Mouse (Mus musculus) ES-E14 (cell line): ENCODE results near the gene Sipa1l3. TPM values are rescaled to one million over a fixed set of nuclear protein-coding genes. Genes with fewer than 3 reads are reported as not detected.

Source experiments
- DNase-seq: peaks from one replicate; pipeline ENCODE4 v3.0.0-alpha.2; 2013; ENCODE audit warnings: low read depth, low spot score
- H3K27ac ChIP-seq: 2 replicates; pipeline ENCODE4 v1.5.1; 2012; ENCODE audit warnings: low read depth, mild to moderate bottlenecking, low read length, moderate library complexity, mixed read lengths; ENCODE audit not compliant: poor library complexity, insufficient read depth, severe bottlenecking
- H3K36me3 ChIP-seq: 2 replicates; pipeline ENCODE4 v1.6.1; 2012; ENCODE audit warnings: mild to moderate bottlenecking, low read length, moderate library complexity, mixed read lengths; ENCODE audit not compliant: control insufficient read depth, poor library complexity, insufficient read depth, severe bottlenecking
- H3K4me1 ChIP-seq, 2 experiments: fragments of 150-350 bp in 1 of 2; sonication (generic) in 1 of 2; 2 replicates each; pipeline ENCODE4 v1.6.1; 2012; ENCODE audit warnings: low read length in 2 of 2, mild to moderate bottlenecking in 1 of 2, mixed read lengths in 1 of 2; ENCODE audit not compliant: control insufficient read depth in 2 of 2, insufficient read depth in 2 of 2, poor library complexity in 1 of 2
- H3K4me3 ChIP-seq, 2 experiments: fragments of 150-350 bp in 1 of 2; sonication (generic) in 1 of 2; 2 replicates each; pipeline ENCODE4 v1.5.1; 2012; ENCODE audit warnings: low read length in 2 of 2, low read depth in 1 of 2, mild to moderate bottlenecking in 1 of 2, mixed read lengths in 1 of 2; ENCODE audit not compliant: insufficient read depth in 1 of 2, poor library complexity in 1 of 2, severe bottlenecking in 1 of 2
- H3K9ac ChIP-seq: 2 replicates; pipeline ENCODE4 v1.6.1; 2012; ENCODE audit warnings: low read depth, mild to moderate bottlenecking, low read length, mixed read lengths; ENCODE audit not compliant: poor library complexity, insufficient read depth, severe bottlenecking
- H3K9me3 ChIP-seq: fragments of 150-350 bp; sonication (generic); 2 replicates; pipeline ENCODE4 v1.6.1; 2012; ENCODE audit warnings: low read depth, mild to moderate bottlenecking, low read length; ENCODE audit not compliant: control insufficient read depth, insufficient read depth
- CHD2 ChIP-seq: IDR thresholded peaks from 2 replicates; pipeline ENCODE4 v1.6.1; 2014; ENCODE audit warnings: mild to moderate bottlenecking, low read depth, low read length, inconsistent platforms
- HCFC1 ChIP-seq: IDR thresholded peaks from 2 replicates; pipeline ENCODE4 v1.6.1; 2012; ENCODE audit warnings: low read length, inconsistent platforms, borderline replicate concordance; ENCODE audit not compliant: insufficient read depth
- MAFK ChIP-seq: IDR thresholded peaks from 2 replicates; pipeline ENCODE4 v1.6.1; 2014; ENCODE audit warnings: mild to moderate bottlenecking, low read depth, low read length, inconsistent platforms; ENCODE audit not compliant: insufficient read depth
- ZC3H11A ChIP-seq: IDR thresholded peaks from 2 replicates; pipeline ENCODE4 v1.6.1; 2012; ENCODE audit warnings: low read depth, mild to moderate bottlenecking, inconsistent platforms, low read length, borderline replicate concordance
- ZNF384 ChIP-seq: IDR thresholded peaks from 2 replicates; pipeline ENCODE4 v1.6.1; 2012; ENCODE audit warnings: low read depth, low read length, inconsistent platforms
- in situ Hi-C, 2 experiments: fragments of 600-800 bp; cut with MboI; formaldehyde crosslinking; loops; one replicate each; pipeline ENCODE4 v1.15.1; 2025; ENCODE audit warnings: low sequenced_read_pairs in 2 of 2, inconsistent platforms in 1 of 2; ENCODE audit not compliant: unreplicated experiment in 2 of 2
- total RNA-seq: library from RNA; depleted of rRNA; stranded (reverse); fragments of 300-350 nt; gene quantifications from 2 replicates; pipeline ENCODE4 v1.2.3, GENCODE M21; 2012

Sipa1l3 gene
- total RNA-seq, 1 experiment = 27.5 TPM

GRCm38 (mm10) chr7:29328984-29329383, 189.5 kb downstream of the Sipa1l3 start:
- H3K4me3 ChIP-seq = no peak overlapping the region
- peaks cover 21% of the 10 kb centered on the region for H3K36me3 ChIP-seq
- no peak for TF ChIP-seq ZNF384
- no peak for TF ChIP-seq HCFC1
- TF ChIP-seq CHD2 = no peak
- TF ChIP-seq MAFK = no peak
- TF ChIP-seq ZC3H11A = no peak
- H3K9ac ChIP-seq = no peak overlapping the region
- DNase-seq = no peak
- no peak overlapping the region for H3K27ac ChIP-seq
- peaks cover 0 to 7% of the 10 kb centered on the region in 2 experiments; a peak in 1 of 4 replicates for H3K4me1 ChIP-seq
- in situ Hi-C loops = no loop called here
- H3K9me3 ChIP-seq = no peaks in the 10 kb centered on the region

- H3K36me3 ChIP-seq = peaks cover 19% of the 10 kb centered on the region
- H3K4me3 ChIP-seq = no peak overlapping the region
- TF ChIP-seq ZC3H11A (no peak), MAFK (no peak), HCFC1 (no peak), CHD2 (no peak), ZNF384 (no peak)
- no peaks in the 10 kb centered on the region for H3K9me3 ChIP-seq
- peaks cover 0 to 2% of the 10 kb centered on the region in 2 experiments; a peak in 1 of 4 replicates for H3K4me1 ChIP-seq
- in situ Hi-C loops = no loop called here
- H3K27ac ChIP-seq = no peak overlapping the region
- no peak overlapping the region for H3K9ac ChIP-seq
- DNase-seq = no peak
Measured at GRCm38 (mm10) chr7:29327087-29327486, 191.4 kb downstream of the Sipa1l3 start.

- Histone ChIP-seq H3K36me3 (peaks cover 9% of the 10 kb centered on the region), H3K9ac (peak overlapping the region; percentile 59; the same call in 1 of the 2 replicates), H3K9me3 (no peaks in the 10 kb centered on the region), H3K27ac (peak overlapping the region; percentile 21; the same call in 1 of the 2 replicates), H3K4me1 (peaks cover 16 to 49% of the 10 kb centered on the region in 2 experiments), H3K4me3 (peak overlapping the region; percentile 20 to 43; a peak in 3 of 4 replicates)
- DNase-seq = no peak
- in situ Hi-C loops = no loop called here
- TF ChIP-seq ZC3H11A (no peak), CHD2 (0 out of 2 replicates have a peak, but pooled peaks have one; percentile 40)
Measured at GRCm38 (mm10) chr7:29319337-29320307, 198.8 kb downstream of the Sipa1l3 start.

GRCm38 (mm10) chr7:29318115-29318911, 200.1 kb downstream of the Sipa1l3 start:
- in situ Hi-C loops = no loop called here
- H3K27ac ChIP-seq = peak overlapping the region; percentile 59; the same call in 1 of the 2 replicates
- H3K4me1 ChIP-seq = peaks cover 16 to 59% of the 10 kb centered on the region in 2 experiments
- H3K36me3 ChIP-seq = 0 out of 2 replicates have a peak, but pooled peaks cover 3% of the 10 kb centered on the region
- no peak for TF ChIP-seq ZC3H11A
- no peak for TF ChIP-seq ZNF384
- TF ChIP-seq HCFC1 = no peak
- TF ChIP-seq CHD2 = no peak
- no peak for TF ChIP-seq MAFK
- H3K9ac ChIP-seq = peak overlapping the region; percentile 59; the same call in 1 of the 2 replicates
- peak overlapping the region; percentile 20 to 43; a peak in 3 of 4 replicates for H3K4me3 ChIP-seq
- no peak for DNase-seq
- no peaks in the 10 kb centered on the region for H3K9me3 ChIP-seq
